Mouse (Mus musculus): ENCODE results near the gene Lypd6.

Gene Lypd6

GRCm38 (mm10) chr2:50066246-50066967 is at the start of gene Lypd6:
Gene Lypd6, plus strand, starts transcription at chr2:50066429.
- peak; percentile 76 for DNase-seq (ENCODE audit: low spot score)

GRCm38 (mm10) chr2:50019477-50019876 is 46.8 kb upstream of the Lypd6 start:
- no peak for DNase-seq (ENCODE audit: low spot score)

- no peak for DNase-seq (ENCODE audit: low spot score)
Observed at GRCm38 (mm10) chr2:50025549-50025948, 40.7 kb upstream of the Lypd6 start.

- DNase-seq (ENCODE audit: low spot score): no peak
Observed at GRCm38 (mm10) chr2:50028930-50029329, 37.3 kb upstream of the Lypd6 start.

GRCm38 (mm10) chr2:50044170-50044870 is 21.9 kb upstream of the Lypd6 start:
- no peak for DNase-seq (ENCODE audit: low spot score)

GRCm38 (mm10) chr2:50044871-50045470 is 21.3 kb upstream of the Lypd6 start:
- no peak for DNase-seq (ENCODE audit: low spot score)

GRCm38 (mm10) chr2:50045841-50046240 is 20.4 kb upstream of the Lypd6 start:
- no peak for DNase-seq (ENCODE audit: low spot score)

- DNase-seq (ENCODE audit: low spot score): no peak
Observed at GRCm38 (mm10) chr2:50048442-50048841, 17.8 kb upstream of the Lypd6 start.

GRCm38 (mm10) chr2:50053893-50054292 is 12.3 kb upstream of the Lypd6 start:
- no peak for DNase-seq (ENCODE audit: low spot score)

GRCm38 (mm10) chr2:50065902-50066245 is 355 bp upstream of the Lypd6 start:
- no peak for DNase-seq (ENCODE audit: low spot score)

- DNase-seq (ENCODE audit: low spot score): no peak
Observed at GRCm38 (mm10) chr2:50066968-50067315, 713 bp downstream of the Lypd6 start.

- DNase-seq (ENCODE audit: low spot score): peak; percentile 16
Observed at GRCm38 (mm10) chr2:50069571-50070295, 3.5 kb downstream of the Lypd6 start.

GRCm38 (mm10) chr2:50072158-50072557 is 5.9 kb downstream of the Lypd6 start:
- DNase-seq (ENCODE audit: low spot score): no peak

GRCm38 (mm10) chr2:50084746-50085145 is 18.5 kb downstream of the Lypd6 start:
- no peak for DNase-seq (ENCODE audit: low spot score)

GRCm38 (mm10) chr2:50087761-50088160 is 21.5 kb downstream of the Lypd6 start:
- DNase-seq (ENCODE audit: low spot score): no peak

GRCm38 (mm10) chr2:50096336-50096735 is 30.1 kb downstream of the Lypd6 start:
- no peak for DNase-seq (ENCODE audit: low spot score)

GRCm38 (mm10) chr2:50100364-50101151 is 34.3 kb downstream of the Lypd6 start:
- DNase-seq (ENCODE audit: low spot score): peak; percentile 33

GRCm38 (mm10) chr2:50101152-50101450 is 34.9 kb downstream of the Lypd6 start:
- DNase-seq (ENCODE audit: low spot score): no peak

- DNase-seq (ENCODE audit: low spot score): peak; percentile 16
Observed at GRCm38 (mm10) chr2:50103850-50104503, 37.7 kb downstream of the Lypd6 start.

GRCm38 (mm10) chr2:50105590-50105989 is 39.4 kb downstream of the Lypd6 start:
- no peak for DNase-seq (ENCODE audit: low spot score)

GRCm38 (mm10) chr2:50105992-50106391 is 39.8 kb downstream of the Lypd6 start:
- DNase-seq (ENCODE audit: low spot score): no peak

- no peak for DNase-seq (ENCODE audit: low spot score)
Observed at GRCm38 (mm10) chr2:50106879-50107278, 40.6 kb downstream of the Lypd6 start.
